Mouse (Mus musculus) central nervous system, embryonic 11.5 days (tissue): ENCODE measurements around the gene Szt2. TPM values are rescaled to one million over a fixed set of nuclear protein-coding genes. Genes with fewer than 3 reads are reported as not detected.

Experiments used
- polyA plus RNA-seq: library from polyadenylated mRNA; depleted of rRNA; stranded (reverse); fragments of >200 nt; gene quantifications from 2 replicates; pipeline ENCODE4 v1.2.3, GENCODE M21; 2012; rRNA removed

Szt2 gene
- 34.0 and 37.1 TPM in 2 replicates for polyA plus RNA-seq

DNA sequence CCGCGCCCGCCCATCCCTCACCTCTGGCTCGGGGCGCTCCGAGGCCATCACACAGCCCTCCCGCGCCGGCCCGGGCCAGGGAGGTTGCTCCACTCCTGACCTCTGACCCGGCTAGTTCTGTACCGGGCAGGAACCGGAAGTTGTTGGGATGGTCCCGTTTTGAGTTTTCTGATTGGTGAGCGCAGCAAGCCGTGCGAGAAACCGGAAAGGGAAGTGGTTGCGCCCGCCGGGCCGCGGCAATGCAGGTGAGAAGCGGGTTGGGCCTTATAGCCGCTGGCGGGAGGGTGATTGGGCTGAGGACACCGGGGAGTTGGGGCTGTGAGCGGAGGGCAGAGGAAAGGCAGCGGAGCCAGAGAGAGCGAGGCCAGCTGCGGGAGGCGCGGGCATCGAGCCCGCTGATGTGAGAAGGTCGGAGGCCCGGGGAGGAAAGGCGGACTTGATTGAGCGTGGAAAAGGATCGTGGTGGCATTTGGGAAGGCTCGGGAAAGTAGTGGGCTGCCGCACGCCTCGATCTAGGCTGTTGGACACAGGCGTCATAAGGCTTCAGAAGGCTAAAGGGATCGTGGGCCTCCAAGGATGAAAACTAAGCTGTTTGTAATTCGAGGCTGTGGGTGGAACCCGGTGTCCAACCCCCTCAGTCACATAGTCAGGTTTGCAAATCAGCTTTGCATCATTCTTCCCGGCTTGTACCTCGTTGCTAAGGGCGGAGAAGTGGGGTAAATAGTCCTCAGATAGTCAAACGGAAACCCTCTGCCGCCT, at the start of gene Szt2, which contains the start of gene Med8:
Gene Szt2 (minus strand): TSS at position 132 of the 759 bp plus-strand sequence.
Gene Med8 (plus strand): TSS at position 196 of the 759 bp plus-strand sequence.

DNA sequence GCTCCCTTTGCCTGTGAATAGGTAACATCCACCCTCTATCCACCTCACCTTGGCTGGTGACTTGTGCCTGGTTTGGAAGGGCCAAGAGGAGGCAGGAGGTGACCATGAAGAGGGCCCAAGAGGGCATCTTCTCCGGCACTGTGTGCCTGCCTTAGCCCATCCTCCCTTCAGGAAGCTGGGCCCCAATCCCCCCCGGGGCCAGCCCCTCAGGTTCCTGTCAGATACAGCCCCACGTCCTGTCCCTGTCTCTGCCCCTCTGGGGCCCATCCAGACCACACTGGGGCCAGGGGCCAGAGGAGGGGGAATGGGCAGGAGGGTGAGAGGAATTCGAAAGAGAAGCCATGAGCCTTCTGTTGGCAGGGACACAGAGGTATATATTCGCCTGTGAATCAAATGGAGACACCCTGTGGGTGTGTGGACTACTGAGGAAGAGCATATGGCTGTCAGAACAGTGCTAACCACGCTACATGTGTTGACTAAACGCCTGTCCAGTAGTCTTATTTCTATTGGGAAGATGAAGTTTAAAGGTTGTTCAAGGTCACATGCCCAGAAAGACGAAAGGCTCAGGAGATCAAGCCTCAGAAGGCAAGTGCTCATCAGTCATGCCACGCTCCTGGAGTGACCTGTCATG, 48.4 kb upstream of the Szt2 start, which contains the start of gene Mpl:
Gene Mpl (minus strand): TSS at position 169 of the 631 bp plus-strand sequence.

DNA sequence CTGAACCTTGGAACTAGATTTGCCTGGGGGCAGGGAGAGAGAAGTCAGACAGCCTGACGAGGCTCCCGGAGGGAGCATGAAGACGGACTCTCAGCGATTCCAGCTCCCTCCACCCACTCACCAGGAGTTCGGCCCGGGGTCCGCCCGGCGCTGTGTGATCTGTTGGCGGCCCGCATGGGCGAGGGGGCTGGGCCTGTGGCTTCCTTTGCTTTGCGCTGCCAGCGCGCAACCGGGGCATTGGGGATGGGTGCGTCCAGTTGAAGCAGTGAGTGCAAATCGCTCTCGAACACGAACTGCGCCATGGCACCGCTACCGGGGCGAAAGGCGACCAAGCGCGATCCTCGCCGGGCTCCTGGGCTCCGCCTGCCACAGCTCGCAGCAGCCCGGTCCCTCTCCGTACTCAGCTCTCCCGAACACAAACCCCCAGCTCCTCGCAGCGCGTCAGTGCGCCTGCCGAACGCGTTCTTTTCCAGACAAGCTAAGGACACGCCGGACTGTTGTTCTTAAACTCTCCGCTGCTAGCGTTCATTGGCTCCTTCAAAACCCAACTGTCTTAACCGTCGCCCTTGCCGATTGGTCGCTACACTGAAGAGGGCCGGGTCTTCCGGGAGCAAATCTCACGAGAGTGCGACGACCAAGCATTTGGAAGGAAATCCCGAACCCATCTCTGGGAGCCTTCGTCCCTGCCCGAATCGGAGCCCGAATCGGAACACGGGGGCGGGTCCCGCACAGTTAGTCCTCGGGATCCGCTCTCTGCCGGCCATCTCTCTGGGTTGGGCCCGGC, 27.9 kb upstream of the Szt2 start, which contains the start of gene Cdc20:
Gene Cdc20 (minus strand): TSS at position 533 of the 784 bp plus-strand sequence.

DNA sequence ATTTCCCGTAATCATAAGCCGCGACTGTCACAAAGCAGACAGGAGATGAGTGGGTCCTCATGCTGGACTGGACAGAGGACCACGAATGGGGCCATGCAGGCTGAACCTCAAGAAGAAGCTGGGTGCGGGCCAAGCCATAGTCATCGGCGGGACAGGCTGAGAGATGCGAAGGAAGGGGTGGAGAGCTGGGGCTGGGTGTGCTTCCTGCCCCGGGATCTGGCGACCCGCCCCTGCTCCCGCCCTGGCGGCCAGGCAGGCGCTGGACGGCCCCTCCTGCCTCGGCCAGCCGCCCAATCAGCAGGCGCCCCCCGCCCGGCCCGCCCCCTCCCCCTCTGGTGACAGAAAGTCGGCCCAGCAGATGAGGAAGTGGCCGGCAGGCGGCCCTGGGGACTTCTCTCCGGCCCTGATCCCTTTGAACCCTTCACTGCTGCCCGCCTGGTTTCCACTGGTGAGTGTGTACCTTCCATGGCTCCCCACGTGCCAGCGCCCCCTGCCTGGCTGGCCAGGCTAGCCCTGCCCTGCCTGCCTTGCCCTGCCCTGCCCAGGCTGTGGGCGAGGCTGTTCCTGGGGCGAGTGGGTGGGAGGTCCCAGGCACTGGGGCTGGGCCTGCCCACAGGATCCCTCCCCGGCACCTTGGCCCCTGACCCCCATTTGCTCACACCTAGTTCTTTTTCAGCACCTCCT, 18.8 kb upstream of the Szt2 start, which contains the start of gene Elovl1:
Gene Elovl1 (plus strand): TSS at position 326 of the 684 bp plus-strand sequence.

Other genes starting within 250 kb of the Szt2 start
- 97.6 and 113 TPM in 2 replicates for gene Kdm4a, start 229.2 kb downstream of the Szt2 start, polyA plus RNA-seq
- 72.6 and 95.1 TPM in 2 replicates for gene Ptprf, start 117.9 kb downstream of the Szt2 start, polyA plus RNA-seq
- gene Med8, start 64 bp upstream of the Szt2 start, polyA plus RNA-seq, result 112 and 113 TPM in 2 replicates
- gene Elovl1, start 18.8 kb upstream of the Szt2 start, polyA plus RNA-seq, result 27.5 and 54.4 TPM in 2 replicates
- 187 and 193 TPM in 2 replicates for gene Cdc20, start 28.1 kb upstream of the Szt2 start, polyA plus RNA-seq
- gene Mpl, start 48.2 kb upstream of the Szt2 start, polyA plus RNA-seq, result 1.3 and 1.7 TPM in 2 replicates
- gene Tie1, start 80.8 kb upstream of the Szt2 start, polyA plus RNA-seq, result 18.1 and 21.1 TPM in 2 replicates
- gene 2610528J11Rik, start 117.7 kb upstream of the Szt2 start, polyA plus RNA-seq, result 0.68 and 0.78 TPM in 2 replicates
- 0.32 and 0.47 TPM in 2 replicates for gene Tmem125, start 134.8 kb upstream of the Szt2 start, polyA plus RNA-seq
- gene Cfap57, start 211.5 kb upstream of the Szt2 start, polyA plus RNA-seq, result 0.70 and 0.80 TPM in 2 replicates
- 115 and 163 TPM in 2 replicates for gene Ebna1bp2, start 211.5 kb upstream of the Szt2 start, polyA plus RNA-seq
- not detected in 2 replicates for gene Olfr62, start 249.7 kb upstream of the Szt2 start, polyA plus RNA-seq